Mouse (Mus musculus): ENCODE measurements around the gene Rap2a. TPM values are rescaled to one million over a fixed set of nuclear protein-coding genes. Genes with fewer than 3 reads are reported as not detected.
A peak's percentile ranks its signal among the peaks of the same experiment; 100 is the strongest.

Rap2a gene
- polyA plus RNA-seq, 1 experiment from 2014 or later: 24.1 TPM

GRCm38 (mm10) chr14:120476186-120476697, 2.0 kb upstream of the Rap2a start:
- H3K4me2 ChIP-seq: peak overlapping the region; percentile 68
- 73% methylated on average over 7 of the region's 7 CpGs for WGBS
- peak overlapping the region; percentile 99 for H3K27ac ChIP-seq
- H3K9ac ChIP-seq: no peak overlapping the region
- peaks cover 36% of the 10 kb centered on the region for H3K4me1 ChIP-seq
- H3K27me3 ChIP-seq (replicated peaks): no peaks in the 10 kb centered on the region
- no peak for ATAC-seq (replicated peaks)
- no peaks in the 10 kb centered on the region for H3K36me3 ChIP-seq (replicated peaks)
- no peaks in the 10 kb centered on the region for H3K9me3 ChIP-seq
- peak overlapping the region; percentile 65 for H3K4me3 ChIP-seq

DNA sequence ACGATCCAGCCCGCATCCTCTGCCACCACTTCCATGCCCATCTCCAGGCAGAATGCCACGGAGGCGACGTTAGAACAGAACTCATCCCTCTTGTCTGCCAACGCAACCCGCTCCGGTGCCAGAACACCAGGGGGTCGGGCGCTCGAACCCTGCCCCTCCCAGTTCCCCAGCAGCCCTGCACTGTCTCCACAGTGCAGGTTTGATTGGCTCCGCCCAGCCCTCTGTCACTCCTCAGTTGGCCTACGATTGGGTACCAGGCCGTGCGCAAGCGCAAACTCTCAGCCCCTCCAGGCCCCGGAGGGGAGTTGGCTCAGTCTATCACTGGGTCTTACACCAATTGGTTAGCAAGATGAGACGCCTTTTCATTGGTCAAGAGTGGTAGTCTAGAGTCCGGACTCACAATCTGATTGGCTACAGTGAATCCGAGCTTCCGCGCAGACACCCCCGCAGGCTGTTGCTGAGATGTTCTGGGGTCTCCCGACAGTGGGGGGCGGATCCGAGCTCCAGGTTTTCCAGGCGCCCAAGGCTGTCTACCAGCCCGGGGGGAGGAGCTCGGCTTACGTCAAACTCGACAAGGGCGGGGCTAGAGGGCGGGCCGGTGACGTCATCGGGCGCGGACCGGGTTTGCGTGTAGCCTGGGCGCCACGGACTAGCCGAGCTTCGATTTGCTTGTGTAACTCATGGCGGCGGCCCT, 809 bp upstream of the Rap2a start:
- WGBS: under 1% methylated on average over 46 of the region's 46 CpGs
- Histone ChIP-seq H3K36me3 (replicated peaks) (no peaks in the 10 kb centered on the region), H3K9me3 (no peaks in the 10 kb centered on the region), H3K27ac (peak overlapping the region; percentile 99), H3K9ac (peak overlapping the region; percentile 88), H3K4me1 (peaks cover 42% of the 10 kb centered on the region), H3K27me3 (replicated peaks) (no peaks in the 10 kb centered on the region), H3K4me3 (peak overlapping the region; percentile 65), H3K4me2 (peak overlapping the region; percentile 68)
- ATAC-seq (replicated peaks): peak; percentile 96

DNA sequence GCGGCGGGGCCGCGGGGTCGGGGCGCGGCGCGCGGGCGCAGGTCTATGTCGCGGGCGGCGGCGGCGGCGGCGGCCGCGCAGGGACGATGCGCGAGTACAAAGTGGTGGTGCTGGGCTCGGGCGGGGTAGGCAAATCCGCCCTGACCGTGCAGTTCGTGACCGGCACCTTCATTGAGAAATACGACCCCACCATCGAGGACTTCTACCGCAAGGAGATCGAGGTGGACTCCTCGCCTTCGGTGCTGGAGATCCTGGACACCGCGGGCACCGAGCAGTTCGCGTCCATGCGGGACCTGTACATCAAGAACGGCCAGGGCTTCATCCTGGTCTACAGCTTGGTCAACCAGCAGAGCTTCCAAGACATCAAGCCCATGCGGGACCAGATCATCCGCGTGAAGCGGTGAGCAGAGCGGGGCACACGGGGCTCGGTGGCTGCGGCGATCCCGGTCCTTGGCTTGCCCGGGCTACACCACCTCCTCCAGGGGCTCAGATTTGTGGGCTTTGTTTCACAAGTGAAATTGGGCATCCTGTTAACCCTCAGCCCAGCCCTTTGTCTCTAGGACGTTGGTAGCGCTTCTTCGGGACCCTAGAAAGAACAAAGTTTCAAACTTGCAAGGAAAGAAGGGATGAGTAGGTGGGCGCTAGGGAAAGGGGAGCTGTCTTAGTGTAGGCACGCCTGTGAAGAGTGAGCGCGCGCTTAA, 547 bp downstream of the Rap2a start:
- Histone ChIP-seq H3K4me1 (peaks cover 37% of the 10 kb centered on the region), H3K27me3 (replicated peaks) (no peaks in the 10 kb centered on the region), H3K36me3 (replicated peaks) (no peaks in the 10 kb centered on the region), H3K9me3 (no peaks in the 10 kb centered on the region), H3K4me3 (peak overlapping the region; percentile 65), H3K9ac (peak overlapping the region; percentile 80), H3K27ac (peak overlapping the region; percentile 99), H3K4me2 (peak overlapping the region; percentile 68)
- peak; percentile 24 for ATAC-seq (replicated peaks)
- under 1% methylated on average over 61 of the region's 62 CpGs for WGBS

- Histone ChIP-seq H3K9me3 (no peaks in the 10 kb centered on the region), H3K9ac (no peak overlapping the region), H3K27ac (no peak overlapping the region), H3K27me3 (replicated peaks) (no peaks in the 10 kb centered on the region), H3K4me1 (peaks cover 28% of the 10 kb centered on the region), H3K4me3 (peak overlapping the region; percentile 22; the same call in 1 of the 2 replicates), H3K4me2 (peak overlapping the region; percentile 68), H3K36me3 (replicated peaks) (no peaks in the 10 kb centered on the region)
- ATAC-seq (replicated peaks): no peak
- WGBS: 82% methylated on average over 8 of the region's 8 CpGs
Observed at GRCm38 (mm10) chr14:120480341-120480900, 2.2 kb downstream of the Rap2a start.

DNA sequence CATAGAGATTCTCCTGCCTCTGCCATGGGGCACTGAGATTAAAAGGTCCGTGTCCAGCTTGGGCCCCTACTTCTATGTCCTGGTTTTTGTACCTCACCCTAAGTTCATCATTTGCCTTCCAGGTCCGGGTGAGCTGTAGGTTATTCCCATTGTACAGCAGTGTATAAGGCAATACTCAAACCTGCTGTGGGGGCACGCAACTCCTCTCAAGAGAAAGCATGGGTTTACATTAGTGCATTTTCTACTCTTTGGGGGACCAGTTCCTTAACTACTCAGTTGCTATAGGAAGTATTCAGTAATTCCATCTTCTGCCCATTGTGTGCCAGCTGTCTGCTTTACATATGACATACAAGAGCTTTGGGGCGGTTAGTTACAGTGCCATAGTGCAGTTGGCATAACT, 2.7 kb downstream of the Rap2a start:
- no peak for ATAC-seq (replicated peaks)
- WGBS: 98% methylated on average over 4 of the region's 4 CpGs
- peaks cover 27% of the 10 kb centered on the region for H3K4me1 ChIP-seq
- H3K27ac ChIP-seq: no peak overlapping the region
- no peaks in the 10 kb centered on the region for H3K9me3 ChIP-seq
- H3K27me3 ChIP-seq (replicated peaks): no peaks in the 10 kb centered on the region
- H3K9ac ChIP-seq: no peak overlapping the region
- no peak overlapping the region for H3K4me3 ChIP-seq
- H3K4me2 ChIP-seq: peak overlapping the region; percentile 68
- no peaks in the 10 kb centered on the region for H3K36me3 ChIP-seq (replicated peaks)

DNA sequence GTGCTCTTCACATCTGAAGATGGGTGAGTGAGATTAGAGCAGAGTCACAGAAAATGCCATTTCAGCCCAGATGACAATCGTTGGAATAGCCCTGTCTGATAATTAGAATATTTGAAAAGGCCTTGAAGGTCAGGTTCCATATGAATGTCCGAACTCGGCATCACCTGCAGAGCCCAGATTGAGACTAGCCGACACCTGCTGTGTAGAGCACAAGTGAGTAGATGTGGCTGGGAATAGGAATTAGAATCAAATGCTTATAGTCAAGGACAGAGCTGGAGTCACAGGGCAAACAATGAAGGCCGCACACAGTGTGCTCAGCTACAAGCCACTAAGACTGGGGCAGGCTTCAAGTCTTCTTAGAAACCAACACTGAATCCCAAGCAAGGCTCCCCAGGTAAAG, 6.3 kb downstream of the Rap2a start:
- no peak for ATAC-seq (replicated peaks)
- H3K9ac ChIP-seq: no peak overlapping the region
- H3K4me3 ChIP-seq: no peak overlapping the region
- H3K4me1 ChIP-seq: peaks cover 21% of the 10 kb centered on the region
- H3K36me3 ChIP-seq (replicated peaks): no peaks in the 10 kb centered on the region
- no peaks in the 10 kb centered on the region for H3K9me3 ChIP-seq
- no peaks in the 10 kb centered on the region for H3K27me3 ChIP-seq (replicated peaks)
- WGBS: 87% methylated on average over 5 of the region's 5 CpGs
- H3K4me2 ChIP-seq: no peak overlapping the region
- no peak overlapping the region for H3K27ac ChIP-seq

GRCm38 (mm10) chr14:120496284-120496683, 18.0 kb downstream of the Rap2a start:
- no peak for ATAC-seq (replicated peaks)
- Histone ChIP-seq H3K27me3 (replicated peaks) (no peaks in the 10 kb centered on the region), H3K36me3 (replicated peaks) (no peaks in the 10 kb centered on the region), H3K27ac (no peak overlapping the region), H3K4me3 (no peak overlapping the region), H3K4me1 (no peaks in the 10 kb centered on the region), H3K9ac (no peak overlapping the region), H3K4me2 (no peak overlapping the region), H3K9me3 (no peaks in the 10 kb centered on the region)
- 56% methylated on average over 5 of the region's 5 CpGs for WGBS

GRCm38 (mm10) chr14:120496827-120497226, 18.6 kb downstream of the Rap2a start:
- 80% methylated on average over 5 of the region's 5 CpGs for WGBS
- no peak overlapping the region for H3K9ac ChIP-seq
- H3K36me3 ChIP-seq (replicated peaks): no peaks in the 10 kb centered on the region
- no peak overlapping the region for H3K4me2 ChIP-seq
- H3K27ac ChIP-seq: no peak overlapping the region
- H3K9me3 ChIP-seq: no peaks in the 10 kb centered on the region
- ATAC-seq (replicated peaks): no peak
- no peaks in the 10 kb centered on the region for H3K4me1 ChIP-seq
- H3K27me3 ChIP-seq (replicated peaks): no peaks in the 10 kb centered on the region
- no peak overlapping the region for H3K4me3 ChIP-seq

GRCm38 (mm10) chr14:120499096-120499495, 20.9 kb downstream of the Rap2a start:
- ATAC-seq (replicated peaks): no peak
- H3K9ac ChIP-seq: no peak overlapping the region
- H3K27me3 ChIP-seq (replicated peaks): no peaks in the 10 kb centered on the region
- no peak overlapping the region for H3K27ac ChIP-seq
- no peaks in the 10 kb centered on the region for H3K9me3 ChIP-seq
- H3K36me3 ChIP-seq (replicated peaks): 0 out of 2 replicates have a peak, but pooled peaks cover 3% of the 10 kb centered on the region
- no peak overlapping the region for H3K4me2 ChIP-seq
- no peak overlapping the region for H3K4me3 ChIP-seq
- WGBS: 90% methylated on average over 10 of the region's 10 CpGs
- H3K4me1 ChIP-seq: no peaks in the 10 kb centered on the region

- Histone ChIP-seq H3K4me2 (no peak overlapping the region), H3K4me1 (no peaks in the 10 kb centered on the region), H3K27me3 (replicated peaks) (no peaks in the 10 kb centered on the region), H3K9ac (no peak overlapping the region), H3K4me3 (no peak overlapping the region), H3K9me3 (no peaks in the 10 kb centered on the region), H3K36me3 (replicated peaks) (0 out of 2 replicates have a peak, but pooled peaks cover 3% of the 10 kb centered on the region), H3K27ac (no peak overlapping the region)
- WGBS: 89% methylated on average over 6 of the region's 6 CpGs
- ATAC-seq (replicated peaks): no peak
Observed at GRCm38 (mm10) chr14:120499601-120500000, 21.4 kb downstream of the Rap2a start.

- Histone ChIP-seq H3K36me3 (replicated peaks) (0 out of 2 replicates have a peak, but pooled peaks cover 3% of the 10 kb centered on the region), H3K4me1 (no peaks in the 10 kb centered on the region), H3K9me3 (no peaks in the 10 kb centered on the region), H3K4me3 (no peak overlapping the region), H3K27ac (no peak overlapping the region), H3K27me3 (replicated peaks) (no peaks in the 10 kb centered on the region), H3K9ac (no peak overlapping the region), H3K4me2 (no peak overlapping the region)
- WGBS: 81% methylated on average over 12 of the region's 12 CpGs
- no peak for ATAC-seq (replicated peaks)
Observed at GRCm38 (mm10) chr14:120500021-120500560, 21.8 kb downstream of the Rap2a start.

- Histone ChIP-seq H3K36me3 (replicated peaks) (0 out of 2 replicates have a peak, but pooled peaks cover 5% of the 10 kb centered on the region), H3K4me2 (no peak overlapping the region), H3K4me3 (no peak overlapping the region), H3K27me3 (replicated peaks) (no peaks in the 10 kb centered on the region), H3K4me1 (no peaks in the 10 kb centered on the region), H3K9me3 (no peaks in the 10 kb centered on the region), H3K9ac (no peak overlapping the region), H3K27ac (no peak overlapping the region)
- 92% methylated on average over 5 of the region's 5 CpGs for WGBS
- no peak for ATAC-seq (replicated peaks)
Observed at GRCm38 (mm10) chr14:120500791-120501190, 22.5 kb downstream of the Rap2a start.

All from midbrain, embryonic 15.5 days (tissue).